9 mouse cellular contexts compared by ENCODE assay signal in genomic region chr1:63445656-63446046, GRCm38 (mm10). TPM values are rescaled to one million over a fixed set of nuclear protein-coding genes. Genes with fewer than 3 reads are reported as not detected.
DNase-seq lines count a peak whose midpoint lies in the region; ATAC-seq lines count a peak whose summit lies in the region.
"Had no signal": no experiment of that assay in that cellular context is flagged by ENCODE, and none has a peak within 500 bp of the region (broad histone marks: within the 10 kb centered on the region; RNA-seq: fewer than 3 reads in every experiment).

TSS of gene Adam23 (plus strand) at chr1:63445891.

- peak within 1 kb of the TSS; percentile 47; the same call in 1 of the 2 replicates for H3K27ac ChIP-seq in embryonic facial prominence, embryonic 12.5 days
- no peak within 1 kb of the TSS for H3K27ac ChIP-seq in heart, embryonic 15.5 days
- H3K27ac ChIP-seq in midbrain, embryonic 11.5 days (ENCODE audit: low read depth, low read length): peak within 1 kb of the TSS; percentile 44
- H3K27ac ChIP-seq in stomach, embryonic 15.5 days: no peak within 1 kb of the TSS

- peak; percentile 29 for DNase-seq in MN1 (ENCODE audit: low spot score)
- DNase-seq in adrenal gland, postnatal 10 days: peak; percentile 43
- DNase-seq in left cerebral cortex, adult 11 months (ENCODE audit: low spot score): peak; percentile 78
- DNase-seq in midbrain, embryonic 11.5 days (ENCODE audit: low spot score, missing footprints): peak; percentile 98
- DNase-seq in ovary, postnatal 14 days (ENCODE audit: low spot score): no peak

- H3K9me3 ChIP-seq in embryonic facial prominence, embryonic 12.5 days: no peaks in the 10 kb centered on the region
- H3K9me3 ChIP-seq in heart, embryonic 15.5 days (replicated peaks): no peaks in the 10 kb centered on the region
- H3K9me3 ChIP-seq in midbrain, embryonic 11.5 days (ENCODE audit: control insufficient read depth, low read length): no peaks in the 10 kb centered on the region
- no peaks in the 10 kb centered on the region for H3K9me3 ChIP-seq in stomach, embryonic 15.5 days

- H3K4me2 ChIP-seq in embryonic facial prominence, embryonic 12.5 days (replicated peaks): peak within 1 kb of the TSS; percentile 99
- H3K4me2 ChIP-seq in heart, embryonic 15.5 days: peak within 1 kb of the TSS; percentile 96
- H3K4me2 ChIP-seq in midbrain, embryonic 11.5 days: peak within 1 kb of the TSS; percentile 97
- peak within 1 kb of the TSS; percentile 99 for H3K4me2 ChIP-seq in stomach, embryonic 15.5 days

- H3K4me1 ChIP-seq in embryonic facial prominence, embryonic 12.5 days: 0 out of 2 replicates have a peak, but pooled peaks cover 2% of the 10 kb centered on the region
- peaks cover 5% of the 10 kb centered on the region for H3K4me1 ChIP-seq in heart, embryonic 15.5 days (replicated peaks)
- H3K4me1 ChIP-seq in midbrain, embryonic 11.5 days (ENCODE audit: control insufficient read depth, insufficient read depth, low read length): peaks cover 3% of the 10 kb centered on the region; the same call in 1 of the 2 replicates
- H3K4me1 ChIP-seq in stomach, embryonic 15.5 days: no peaks in the 10 kb centered on the region

- peak within 1 kb of the TSS; percentile 80 for H3K9ac ChIP-seq in embryonic facial prominence, embryonic 12.5 days
- H3K9ac ChIP-seq in heart, embryonic 15.5 days: peak within 1 kb of the TSS; percentile 38
- peak within 1 kb of the TSS; percentile 91 for H3K9ac ChIP-seq in midbrain, embryonic 11.5 days (ENCODE audit: low read length)
- no peak within 1 kb of the TSS for H3K9ac ChIP-seq in stomach, embryonic 15.5 days

- under 1% methylated on average over 39 of the region's 41 CpGs for WGBS in embryonic facial prominence, embryonic 12.5 days
- under 1% methylated on average over 34 of the region's 41 CpGs for WGBS in heart, embryonic 15.5 days
- WGBS in midbrain, embryonic 11.5 days: under 1% methylated on average over 36 of the region's 41 CpGs
- 0% methylated on average over 28 of the region's 41 CpGs for WGBS in stomach, embryonic 15.5 days

- H3K4me3 ChIP-seq in embryonic facial prominence, embryonic 12.5 days: peak within 1 kb of the TSS; percentile 71
- peak within 1 kb of the TSS; percentile 62 for H3K4me3 ChIP-seq in heart, embryonic 15.5 days
- peak within 1 kb of the TSS; percentile 85 for H3K4me3 ChIP-seq in midbrain, embryonic 11.5 days (ENCODE audit: low read depth, low read length)
- peak within 1 kb of the TSS; percentile 62 for H3K4me3 ChIP-seq in stomach, embryonic 15.5 days (replicated peaks)
- H3K4me3 ChIP-seq: erythroblast, embryonic 14.5 days had no signal

- H3K27me3 ChIP-seq in embryonic facial prominence, embryonic 12.5 days: peaks cover 7% of the 10 kb centered on the region
- H3K27me3 ChIP-seq in heart, embryonic 15.5 days: peaks cover 48% of the 10 kb centered on the region
- no peaks in the 10 kb centered on the region; the same call in 1 of the 2 replicates for H3K27me3 ChIP-seq in midbrain, embryonic 11.5 days (ENCODE audit: control insufficient read depth, insufficient read depth, low read length)
- H3K27me3 ChIP-seq in stomach, embryonic 15.5 days (replicated peaks): peaks cover 16% of the 10 kb centered on the region

- no peaks in the 10 kb centered on the region for H3K36me3 ChIP-seq in embryonic facial prominence, embryonic 12.5 days
- no peaks in the 10 kb centered on the region for H3K36me3 ChIP-seq in heart, embryonic 15.5 days
- H3K36me3 ChIP-seq in midbrain, embryonic 11.5 days (ENCODE audit: control insufficient read depth, insufficient read depth, low read length): no peaks in the 10 kb centered on the region
- H3K36me3 ChIP-seq in stomach, embryonic 15.5 days: no peaks in the 10 kb centered on the region

- no peak for ATAC-seq in embryonic facial prominence, embryonic 12.5 days (ENCODE audit: insufficient number of reproducible peaks, insufficient read depth, low FRiP score, low TSS enrichment)
- ATAC-seq in heart, embryonic 15.5 days (replicated peaks; ENCODE audit: insufficient number of reproducible peaks, insufficient read depth, low FRiP score, low read depth): 0 out of 2 replicates have a peak, but pooled peaks have one; percentile 39
- ATAC-seq in midbrain, embryonic 11.5 days (ENCODE audit: low FRiP score): peak; percentile 87
- ATAC-seq in stomach, embryonic 15.5 days (ENCODE audit: insufficient read depth, low FRiP score, low read depth): peak; percentile 31; the same call in 1 of the 2 replicates

RNA-seq across cellular contexts. Expression of gene Adam23, which starts in this region (rescaled TPM):
- total RNA-seq in adrenal gland, postnatal 10 days (2021): 10 to 100 TPM; 15.0 to 18.1 TPM
- 10.4 and 10.7 TPM in 2 replicates for polyA plus RNA-seq in embryonic facial prominence, embryonic 12.5 days (2016; fragmentation: Nextera tagmentation; extraction: Ambion mirVana)
- 1.2 and 2.1 TPM in 2 replicates for polyA plus RNA-seq in heart, embryonic 15.5 days (2015; fragmentation: Nextera tagmentation; extraction: Ambion mirVana)
- polyA plus RNA-seq in midbrain, embryonic 11.5 days (2014; fragmentation: Nextera tagmentation; extraction: Ambion mirVana): 8.0 and 9.1 TPM in 2 replicates
- polyA plus RNA-seq in stomach, embryonic 15.5 days (2015; fragmentation: Nextera tagmentation; extraction: Ambion mirVana): 2.6 and 3.2 TPM in 2 replicates
- polyA plus RNA-seq: erythroblast, embryonic 14.5 days had no signal

Comparison
In these comparisons a context has a peak if more than half of its experiments do, and no peak if none do; other contexts are left out.
1. H3K27ac ChIP-seq: peak in embryonic facial prominence, embryonic 12.5 days (single experiment) and midbrain, embryonic 11.5 days (single experiment); none in heart, embryonic 15.5 days (single experiment) and stomach, embryonic 15.5 days (single experiment).
2. Peak in every context shown above with its lines, with median percentiles within 50 percentile points of each other: H3K4me2 ChIP-seq and H3K4me3 ChIP-seq.